Mouse (Mus musculus) lung, postnatal 25 days (tissue): ENCODE data around the gene Ccpg1os.

ENCODE experiments used
- DNase-seq: peaks from one replicate; pipeline ENCODE4 v3.0.0; 2022; ENCODE audit warnings: low spot score

The Ccpg1os gene

GRCm38 (mm10) chr9:72985250-72986220 is at the start of gene Ccpg1os, which contains the start of gene Ccpg1:
Gene Ccpg1os (minus strand): TSS chr9:72985382.
Gene Ccpg1 (plus strand): TSS chr9:72985429.
- DNase-seq, result peak; percentile 98

- DNase-seq, result no peak
These were observed 48.2 kb upstream of the Ccpg1os start for GRCm38 (mm10) chr9:73033406-73033805.

DNA sequence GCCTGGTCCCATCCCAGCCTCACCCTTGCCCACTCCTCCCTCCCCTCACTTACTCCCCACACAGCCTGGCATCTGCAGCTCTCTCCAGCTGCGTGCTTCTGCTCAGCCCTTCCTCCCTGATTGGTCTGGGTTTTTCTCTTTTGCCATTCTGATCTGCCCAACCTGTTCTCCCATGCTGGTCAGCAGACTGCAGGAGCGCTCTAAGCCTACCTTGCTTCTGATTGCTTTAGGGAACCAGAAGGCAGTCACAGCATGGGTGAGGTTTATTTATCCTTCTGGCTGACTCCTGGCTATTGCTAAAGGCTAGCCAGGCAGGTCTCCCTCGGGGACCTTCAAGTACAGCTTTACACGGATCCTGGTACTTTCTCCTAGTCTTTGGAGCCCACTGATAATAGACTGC is 46.2 kb upstream of the Ccpg1os start:
- no peak for DNase-seq

GRCm38 (mm10) chr9:73030443-73030842 is 45.3 kb upstream of the Ccpg1os start:
- DNase-seq, result no peak

GRCm38 (mm10) chr9:73025818-73026636 is 40.8 kb upstream of the Ccpg1os start:
- DNase-seq, result no peak

DNA sequence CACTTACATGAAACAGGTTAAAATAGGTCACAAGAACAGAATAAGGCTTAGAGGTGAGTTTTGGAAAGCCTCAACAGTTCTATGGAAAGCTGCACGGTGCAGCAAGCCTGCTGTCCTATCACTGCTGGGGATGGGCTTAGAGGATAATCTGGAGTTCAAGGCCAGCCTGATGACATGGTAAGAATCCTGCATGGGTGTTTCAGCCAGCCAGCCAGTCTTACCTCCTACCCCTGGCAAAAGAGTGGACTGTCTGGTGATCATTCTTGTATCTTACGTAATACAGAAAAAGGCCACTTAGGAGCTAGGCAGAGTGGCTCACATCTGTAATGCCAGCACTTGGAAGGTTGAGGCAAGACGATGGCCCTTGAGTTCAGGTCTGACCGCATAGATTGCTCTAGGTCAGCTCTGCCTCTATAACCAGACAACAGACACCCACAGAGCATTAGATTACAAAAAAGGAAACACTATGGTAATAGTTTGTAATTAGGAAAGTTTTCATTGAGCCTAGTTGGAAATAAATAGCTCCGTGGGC is 35.5 kb upstream of the Ccpg1os start:
- peak; percentile 45 for DNase-seq

- DNase-seq, result peak; percentile 70
These were observed 34.7 kb upstream of the Ccpg1os start for GRCm38 (mm10) chr9:73019841-73020240.

DNA sequence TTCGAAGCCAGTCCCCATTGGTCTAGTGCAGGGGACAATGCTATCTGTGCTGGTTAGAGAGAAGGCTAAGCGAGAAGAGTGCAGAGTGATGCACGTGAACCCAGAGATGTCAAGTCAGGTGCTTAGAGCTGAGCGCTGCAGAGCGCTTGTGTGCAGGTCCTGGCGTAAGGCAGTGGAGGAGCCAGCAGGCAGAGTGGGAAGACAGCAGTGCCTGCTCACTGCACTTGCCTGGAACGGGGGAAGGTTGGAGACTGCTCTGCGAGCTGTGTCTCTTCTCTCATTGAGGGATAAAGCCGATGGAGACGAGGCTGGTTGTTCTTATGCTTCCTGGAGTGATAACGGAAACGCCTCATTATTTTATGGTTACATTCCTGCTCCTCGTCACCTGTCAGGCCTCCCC is 29.5 kb upstream of the Ccpg1os start:
- DNase-seq, result no peak

- no peak for DNase-seq
These were observed 27.4 kb upstream of the Ccpg1os start for GRCm38 (mm10) chr9:73012629-73013028.

GRCm38 (mm10) chr9:73008384-73008783 is 23.2 kb upstream of the Ccpg1os start:
- no peak for DNase-seq

- DNase-seq, result no peak
These were observed 21.0 kb upstream of the Ccpg1os start for GRCm38 (mm10) chr9:73006175-73006574.

- DNase-seq, result no peak
These were observed 19.9 kb upstream of the Ccpg1os start for GRCm38 (mm10) chr9:73005106-73005505.

DNA sequence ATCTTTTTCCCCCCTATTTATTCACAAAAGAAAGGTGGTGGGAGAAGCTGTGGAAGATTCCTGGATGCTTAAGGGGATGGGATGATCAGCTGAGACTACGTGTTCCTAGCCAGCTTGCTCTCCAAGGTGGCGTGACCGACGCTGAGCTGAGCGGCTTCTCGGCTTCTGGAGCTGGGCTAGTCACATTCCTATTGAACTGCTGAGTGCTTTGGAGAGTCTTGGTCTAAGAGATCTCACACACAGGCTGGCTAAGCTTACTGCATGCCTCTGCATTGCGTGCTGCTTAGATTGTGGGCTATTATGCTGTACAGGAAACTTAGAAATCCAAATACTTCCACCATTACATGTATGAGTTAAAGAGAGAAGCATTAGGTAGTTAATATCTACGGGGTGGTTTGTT is 18.9 kb upstream of the Ccpg1os start:
- DNase-seq, result peak; percentile 58

- no peak for DNase-seq
These were observed 17.0 kb upstream of the Ccpg1os start for GRCm38 (mm10) chr9:73002177-73002576.

GRCm38 (mm10) chr9:73001314-73002011 is 16.3 kb upstream of the Ccpg1os start:
- DNase-seq, result no peak

- DNase-seq, result no peak
These were observed 15.3 kb upstream of the Ccpg1os start for GRCm38 (mm10) chr9:73000487-73000886.

GRCm38 (mm10) chr9:72996806-72997205 is 11.6 kb upstream of the Ccpg1os start:
- no peak for DNase-seq

- no peak for DNase-seq
These were observed 11.0 kb upstream of the Ccpg1os start for GRCm38 (mm10) chr9:72996167-72996566.

DNA sequence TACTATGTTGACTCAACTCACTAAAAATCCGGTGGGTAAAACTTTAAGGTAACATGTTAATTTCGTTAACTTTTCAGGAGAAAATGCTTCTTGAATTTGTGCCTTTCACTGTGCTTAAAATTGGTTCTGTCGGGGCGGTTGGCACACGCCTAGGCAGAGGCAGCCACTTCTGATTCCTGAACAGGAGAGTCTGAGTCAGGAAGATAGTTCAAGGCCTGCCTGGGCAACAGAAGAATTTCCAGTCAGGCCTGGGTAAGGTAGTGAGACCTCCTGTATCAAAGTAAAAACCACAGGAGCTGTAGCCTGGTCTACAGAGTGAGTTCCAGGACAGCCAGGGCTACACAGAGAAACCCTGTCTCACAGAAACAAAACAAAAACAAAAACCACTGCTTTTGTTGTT is 7.4 kb upstream of the Ccpg1os start:
- no peak for DNase-seq

DNA sequence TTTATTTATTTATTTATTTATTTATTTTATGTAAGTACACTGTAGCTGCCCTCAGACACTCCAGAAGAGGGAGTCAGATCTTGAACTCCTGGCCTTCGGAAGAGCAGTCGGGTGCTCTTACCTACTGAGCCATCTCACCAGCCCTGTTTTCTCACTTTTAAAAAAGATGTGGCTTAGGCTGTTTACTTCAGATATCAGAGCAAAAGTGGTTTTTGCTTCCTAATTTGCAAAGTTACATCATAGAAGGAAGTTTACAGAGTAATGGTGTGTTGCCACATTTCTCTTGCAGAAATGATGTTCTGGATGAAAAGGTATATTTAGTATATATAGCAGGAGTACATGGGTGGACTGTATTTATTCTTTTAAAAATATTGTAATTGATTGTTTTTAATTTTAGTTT is 6.2 kb upstream of the Ccpg1os start:
- no peak for DNase-seq

GRCm38 (mm10) chr9:72988706-72989105 is 3.5 kb upstream of the Ccpg1os start:
- no peak for DNase-seq

GRCm38 (mm10) chr9:72987703-72988102 is 2.5 kb upstream of the Ccpg1os start:
- no peak for DNase-seq
